Mouse (Mus musculus) heart, postnatal 0 days (tissue): ENCODE data around the gene 1700034J05Rik. TPM values are rescaled to one million over a fixed set of nuclear protein-coding genes. Genes with fewer than 3 reads are reported as not detected.

ENCODE experiments used
- ATAC-seq: fragments of 200-750 bp; cut with Nextera tagmentation; 2 replicates; pipeline ENCODE4 v1.8.0; 2017; ENCODE audit warnings: low read depth, moderate number of reproducible peaks, moderate library complexity; ENCODE audit not compliant: insufficient read depth
- DNase-seq: peaks from one replicate; pipeline ENCODE4 v3.0.0-alpha.2; 2016; ENCODE audit warnings: low spot score
- H3K27ac ChIP-seq: fragments of 300-500 bp; sonication (generic); 2 replicates; pipeline ENCODE4 v1.5.1; 2014; ENCODE audit warnings: low read depth, mild to moderate bottlenecking
- H3K27me3 ChIP-seq: fragments of 300-500 bp; sonication (generic); 2 replicates; pipeline ENCODE4 v1.6.1; 2014; ENCODE audit warnings: low read length, mixed read lengths; ENCODE audit not compliant: control insufficient read depth, insufficient read depth
- H3K36me3 ChIP-seq: fragments of 300-500 bp; sonication (generic); replicated peaks from 2 replicates; pipeline ENCODE4 v1.6.1; 2014; ENCODE audit warnings: low read length, mixed read lengths; ENCODE audit not compliant: control insufficient read depth, insufficient read depth
- H3K4me1 ChIP-seq: fragments of 300-500 bp; sonication (generic); 2 replicates; pipeline ENCODE4 v1.6.1; 2014; ENCODE audit warnings: antibody characterized with exemption; ENCODE audit not compliant: control insufficient read depth, insufficient read depth
- H3K4me2 ChIP-seq: fragments of 300-500 bp; sonication (generic); 2 replicates; pipeline ENCODE4 v1.6.1; 2014; ENCODE audit warnings: low read depth, mild to moderate bottlenecking, low read length, moderate library complexity
- H3K4me3 ChIP-seq: fragments of 300-500 bp; sonication (generic); 2 replicates; pipeline ENCODE4 v1.5.1; 2014; ENCODE audit warnings: low read depth, low read length
- H3K9ac ChIP-seq: fragments of 300-500 bp; sonication (generic); replicated peaks from 2 replicates; pipeline ENCODE4 v1.6.1; 2014; ENCODE audit warnings: low read depth, low read length, mixed read lengths
- H3K9me3 ChIP-seq: fragments of 300-500 bp; sonication (generic); replicated peaks from 2 replicates; pipeline ENCODE4 v1.6.1; 2016; ENCODE audit warnings: low read length; ENCODE audit not compliant: control insufficient read depth
- CTCF ChIP-seq: IDR thresholded peaks from 2 replicates; pipeline ENCODE4 v1.5.1; 2016; ENCODE audit warnings: antibody characterized with exemption, control low read depth, low read depth
- EP300 ChIP-seq: IDR thresholded peaks from 2 replicates; pipeline ENCODE4 v1.6.1; 2016; ENCODE audit warnings: antibody characterized with exemption, low read depth
- WGBS: fragments of 180-500 bp; shearing (Covaris S2); extraction: QIAGEN DNeasy Blood & Tissue Kit; methylation state at CpG from one replicate; pipeline ENCODE4 v1.1.7; 2014; 5-methylcytosine and 5-hydroxymethylcytosine counted together
- polyA plus RNA-seq: library from polyadenylated mRNA; unstranded; fragments of >200 nt; fragmentation: Nextera tagmentation; extraction: Ambion mirVana; gene quantifications from 2 replicates; pipeline ENCODE4 v1.2.1, GENCODE M21; 2015
- total RNA-seq: library from RNA; depleted of rRNA; stranded (reverse); fragments of >200 nt; gene quantifications from 2 replicates; pipeline ENCODE4 v1.2.3, GENCODE M21; 2014; ENCODE audit warnings: low replicate concordance; rRNA removed

The 1700034J05Rik gene
- total RNA-seq (not detected in 2 replicates), polyA plus RNA-seq (0.07 TPM in 2 replicates)

- H3K27ac ChIP-seq, result no peak within 1 kb of the TSS
- TF ChIP-seq CTCF, result no peak
- TF ChIP-seq EP300, result no peak
- H3K4me3 ChIP-seq, result no peak within 1 kb of the TSS
- DNase-seq (no peak), ATAC-seq (no peak)
- no peak within 1 kb of the TSS for H3K4me2 ChIP-seq
- H3K27me3 ChIP-seq, result no peaks in the 10 kb centered on the region
- H3K36me3 ChIP-seq, result no peaks in the 10 kb centered on the region
- H3K9ac ChIP-seq, result no peak within 1 kb of the TSS
- 97% methylated on average over 1 of the region's 1 CpGs for WGBS
- no peaks in the 10 kb centered on the region for H3K9me3 ChIP-seq
- H3K4me1 ChIP-seq, result peaks cover 15% of the 10 kb centered on the region
Measured at GRCm38 (mm10) chr6:146954258-146954657, at the start of gene 1700034J05Rik. 1700034J05Rik (minus strand) TSS chr6:146954422.

DNA sequence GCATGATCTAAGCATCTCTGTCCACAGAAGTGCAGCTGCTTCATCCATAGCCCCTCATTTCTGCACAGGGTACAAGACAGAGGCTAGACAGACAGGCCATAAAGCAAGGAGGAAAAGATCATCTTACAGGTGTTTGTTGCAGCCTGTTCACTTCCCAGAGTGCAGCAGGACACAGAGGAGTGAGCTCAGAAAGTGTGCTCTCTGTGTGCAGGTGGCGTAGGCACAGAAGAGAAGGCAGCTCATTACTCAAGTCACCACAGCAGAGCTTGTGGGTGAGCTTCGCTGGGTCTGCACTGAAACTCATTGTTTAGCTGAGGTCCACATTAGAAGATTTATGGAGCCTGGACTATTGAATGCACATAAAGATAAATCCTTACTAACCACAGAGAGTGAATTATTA lies 45.5 kb upstream of the 1700034J05Rik start:
- WGBS, result 90% methylated on average over 2 of the region's 2 CpGs
- no peak for ATAC-seq

GRCm38 (mm10) chr6:146999302-146999701 lies 45.1 kb upstream of the 1700034J05Rik start:
- Histone ChIP-seq H3K4me3 (no peak overlapping the region), H3K4me2 (no peak overlapping the region), H3K9ac (no peak overlapping the region), H3K9me3 (no peaks in the 10 kb centered on the region), H3K36me3 (peaks cover 65% of the 10 kb centered on the region), H3K27ac (no peak overlapping the region), H3K27me3 (no peaks in the 10 kb centered on the region), H3K4me1 (no peaks in the 10 kb centered on the region)
- no peak for ATAC-seq
- DNase-seq, result no peak
- TF ChIP-seq CTCF (no peak), EP300 (no peak)
- 83% methylated on average over 9 of the region's 9 CpGs for WGBS

More for the DNA sequence above, 45.5 kb upstream of the 1700034J05Rik start:
- H3K27me3 ChIP-seq, result no peaks in the 10 kb centered on the region
- DNase-seq, result no peak
- H3K27ac ChIP-seq, result no peak overlapping the region
- H3K36me3 ChIP-seq, result peaks cover 65% of the 10 kb centered on the region
- no peak for TF ChIP-seq CTCF
- TF ChIP-seq EP300, result no peak
- H3K4me3 ChIP-seq, result no peak overlapping the region
- no peaks in the 10 kb centered on the region for H3K4me1 ChIP-seq
- no peak overlapping the region for H3K4me2 ChIP-seq
- no peaks in the 10 kb centered on the region for H3K9me3 ChIP-seq
- H3K9ac ChIP-seq, result no peak overlapping the region

- DNase-seq (no peak), ATAC-seq (no peak)
- Histone ChIP-seq H3K4me3 (no peak overlapping the region), H3K36me3 (peaks cover 63% of the 10 kb centered on the region), H3K27me3 (no peaks in the 10 kb centered on the region), H3K27ac (no peak overlapping the region), H3K9ac (no peak overlapping the region), H3K4me2 (no peak overlapping the region), H3K9me3 (no peaks in the 10 kb centered on the region), H3K4me1 (no peaks in the 10 kb centered on the region)
- TF ChIP-seq CTCF, result no peak
- TF ChIP-seq EP300, result no peak
- 87% methylated on average over 4 of the region's 4 CpGs for WGBS
Measured at GRCm38 (mm10) chr6:146998710-146999109, 44.5 kb upstream of the 1700034J05Rik start.

- Histone ChIP-seq H3K9ac (no peak overlapping the region), H3K9me3 (no peaks in the 10 kb centered on the region), H3K36me3 (peaks cover 46% of the 10 kb centered on the region), H3K4me3 (no peak overlapping the region), H3K27ac (no peak overlapping the region), H3K27me3 (no peaks in the 10 kb centered on the region), H3K4me1 (peaks cover 7% of the 10 kb centered on the region; the same call in 1 of the 2 replicates), H3K4me2 (no peak overlapping the region)
- WGBS, result 52% methylated on average over 6 of the region's 6 CpGs
- no peak for TF ChIP-seq CTCF
- no peak for TF ChIP-seq EP300
- DNase-seq, result no peak
- no peak for ATAC-seq
Measured at GRCm38 (mm10) chr6:146997006-146997405, 42.8 kb upstream of the 1700034J05Rik start.

- H3K27ac ChIP-seq, result no peak overlapping the region
- H3K27me3 ChIP-seq, result no peaks in the 10 kb centered on the region
- no peak overlapping the region for H3K4me2 ChIP-seq
- 88% methylated on average over 6 of the region's 6 CpGs for WGBS
- H3K9me3 ChIP-seq, result no peaks in the 10 kb centered on the region
- no peak overlapping the region for H3K4me3 ChIP-seq
- H3K4me1 ChIP-seq, result peaks cover 7% of the 10 kb centered on the region; the same call in 1 of the 2 replicates
- H3K9ac ChIP-seq, result no peak overlapping the region
- DNase-seq (no peak), ATAC-seq (no peak)
- no peak for TF ChIP-seq CTCF
- no peak for TF ChIP-seq EP300
- peaks cover 35% of the 10 kb centered on the region for H3K36me3 ChIP-seq
Measured at GRCm38 (mm10) chr6:146995878-146996277, 41.7 kb upstream of the 1700034J05Rik start.
